In the genomic region with DNA sequence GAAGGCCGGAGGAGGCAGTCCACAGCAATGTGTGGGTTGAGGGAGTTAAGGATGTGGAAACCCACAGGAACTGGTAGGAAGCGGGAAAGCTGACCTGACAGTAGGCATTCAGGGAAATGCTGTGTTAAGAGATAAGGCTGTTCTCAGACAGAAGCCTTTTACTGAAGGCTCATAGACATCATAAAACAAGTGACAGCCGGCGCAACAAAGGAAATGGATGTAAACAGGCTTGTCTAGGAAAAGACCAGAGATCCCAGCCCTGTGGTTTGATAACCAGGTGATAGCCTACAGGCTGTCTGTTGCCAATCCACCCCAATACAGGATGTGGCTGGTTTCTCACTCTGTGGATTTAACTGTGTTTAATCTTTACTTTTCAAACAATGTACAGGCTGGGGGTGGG, we compare ENCODE assay signal across 21 mouse cellular contexts.
A peak's percentile ranks its signal among the peaks of the same experiment; 100 is the strongest.
DNase-seq lines count a peak whose midpoint lies in the region; ATAC-seq and TF ChIP-seq lines count a peak whose summit lies in the region.
"Had no signal": no experiment of that assay in that cellular context is flagged by ENCODE, and none has a peak within 500 bp of the region (broad histone marks: within the 10 kb centered on the region; RNA-seq: fewer than 3 reads in every experiment).

No protein-coding gene starts in this region.

- no peaks in the 10 kb centered on the region for H3K27me3 ChIP-seq in midbrain, embryonic 14.5 days (ENCODE audit: control insufficient read depth, insufficient read depth, low read length)
- H3K27me3 ChIP-seq in midbrain, postnatal 0 days (ENCODE audit: insufficient read depth, low read length) = no peaks in the 10 kb centered on the region
- no peaks in the 10 kb centered on the region for H3K27me3 ChIP-seq in intestine, embryonic 15.5 days (replicated peaks)
- no peaks in the 10 kb centered on the region for H3K27me3 ChIP-seq in liver, embryonic 11.5 days (replicated peaks; ENCODE audit: control insufficient read depth, insufficient read depth, low read length)
- H3K27me3 ChIP-seq in stomach, embryonic 15.5 days (replicated peaks) = no peaks in the 10 kb centered on the region
- H3K27me3 ChIP-seq: forebrain, embryonic 15.5 days; midbrain, embryonic 13.5 days had no signal

- no peak overlapping the region for H3K9ac ChIP-seq in midbrain, embryonic 14.5 days (replicated peaks; ENCODE audit: low read length)
- H3K9ac ChIP-seq in midbrain, postnatal 0 days (replicated peaks; ENCODE audit: low read length, poor library complexity, severe bottlenecking) = no peak overlapping the region
- H3K9ac ChIP-seq in intestine, embryonic 15.5 days = no peak overlapping the region
- no peak overlapping the region for H3K9ac ChIP-seq in liver, embryonic 11.5 days (ENCODE audit: low read depth, low read length)
- no peak overlapping the region for H3K9ac ChIP-seq in stomach, embryonic 15.5 days
- H3K9ac ChIP-seq: forebrain, embryonic 15.5 days; midbrain, embryonic 13.5 days had no signal

- no peak overlapping the region for H3K27ac ChIP-seq in midbrain, embryonic 14.5 days (replicated peaks; ENCODE audit: low read depth, low read length)
- H3K27ac ChIP-seq in midbrain, postnatal 0 days (ENCODE audit: low read depth, low read length) = no peak overlapping the region
- no peak overlapping the region for H3K27ac ChIP-seq in intestine, embryonic 15.5 days
- H3K27ac ChIP-seq in liver, embryonic 11.5 days (ENCODE audit: low read depth, low read length) = no peak overlapping the region
- no peak overlapping the region for H3K27ac ChIP-seq in stomach, embryonic 15.5 days
- H3K27ac ChIP-seq: embryonic facial prominence, embryonic 10.5 days; forebrain, embryonic 15.5 days; hindbrain, embryonic 10.5 days; midbrain, embryonic 13.5 days had no signal

- no peaks in the 10 kb centered on the region for H3K36me3 ChIP-seq in midbrain, embryonic 14.5 days (ENCODE audit: control insufficient read depth, insufficient read depth, low read length)
- no peaks in the 10 kb centered on the region for H3K36me3 ChIP-seq in midbrain, postnatal 0 days (ENCODE audit: insufficient read depth, low read length)
- no peaks in the 10 kb centered on the region for H3K36me3 ChIP-seq in intestine, embryonic 15.5 days
- no peaks in the 10 kb centered on the region for H3K36me3 ChIP-seq in liver, embryonic 11.5 days (ENCODE audit: control insufficient read depth, insufficient read depth, low read length)
- H3K36me3 ChIP-seq in stomach, embryonic 15.5 days = no peaks in the 10 kb centered on the region
- H3K36me3 ChIP-seq: embryonic facial prominence, embryonic 10.5 days; forebrain, embryonic 15.5 days; G1E; hindbrain, embryonic 10.5 days; midbrain, embryonic 13.5 days had no signal

- peak; percentile 4 for DNase-seq in midbrain, embryonic 14.5 days
- DNase-seq in midbrain, postnatal 0 days (ENCODE audit: low spot score) = no peak
- peak; percentile 32 for DNase-seq in liver, embryonic 11.5 days (ENCODE audit: low spot score)
- no peak for DNase-seq in frontal cortex, postnatal 25 days (ENCODE audit: low spot score in 2 of 2)
- DNase-seq: cerebellum, postnatal 36 days; heart, adult 11 months; kidney, postnatal 25 days; layer of hippocampus, adult 9-11 months; retina, postnatal 1 day; right cerebral cortex, postnatal 4 days had no signal

- no peaks in the 10 kb centered on the region for H3K4me1 ChIP-seq in midbrain, embryonic 14.5 days (ENCODE audit: control insufficient read depth, insufficient read depth, low read length)
- no peaks in the 10 kb centered on the region for H3K4me1 ChIP-seq in midbrain, postnatal 0 days (ENCODE audit: insufficient read depth, low read length)
- no peaks in the 10 kb centered on the region for H3K4me1 ChIP-seq in intestine, embryonic 15.5 days (replicated peaks)
- no peaks in the 10 kb centered on the region for H3K4me1 ChIP-seq in liver, embryonic 11.5 days (replicated peaks; ENCODE audit: control insufficient read depth, insufficient read depth, low read length)
- H3K4me1 ChIP-seq in stomach, embryonic 15.5 days = no peaks in the 10 kb centered on the region
- H3K4me1 ChIP-seq: embryonic facial prominence, embryonic 10.5 days had no signal

- H3K4me2 ChIP-seq in midbrain, embryonic 14.5 days (ENCODE audit: low read length) = no peak overlapping the region
- H3K4me2 ChIP-seq in midbrain, postnatal 0 days (ENCODE audit: low read depth, low read length, poor library complexity, severe bottlenecking) = no peak overlapping the region
- H3K4me2 ChIP-seq in intestine, embryonic 15.5 days (replicated peaks) = no peak overlapping the region
- no peak overlapping the region for H3K4me2 ChIP-seq in liver, embryonic 11.5 days
- no peak overlapping the region for H3K4me2 ChIP-seq in stomach, embryonic 15.5 days
- H3K4me2 ChIP-seq: forebrain, embryonic 15.5 days; midbrain, embryonic 13.5 days had no signal

- no peaks in the 10 kb centered on the region for H3K9me3 ChIP-seq in midbrain, embryonic 14.5 days (ENCODE audit: control insufficient read depth, low read length)
- no peaks in the 10 kb centered on the region for H3K9me3 ChIP-seq in midbrain, postnatal 0 days (ENCODE audit: low read length)
- H3K9me3 ChIP-seq in intestine, embryonic 15.5 days = no peaks in the 10 kb centered on the region
- H3K9me3 ChIP-seq in liver, embryonic 11.5 days (ENCODE audit: control insufficient read depth, low read length) = no peaks in the 10 kb centered on the region
- H3K9me3 ChIP-seq in stomach, embryonic 15.5 days = no peaks in the 10 kb centered on the region
- H3K9me3 ChIP-seq: embryonic facial prominence, embryonic 10.5 days; forebrain, embryonic 15.5 days; hindbrain, embryonic 10.5 days; midbrain, embryonic 13.5 days had no signal

- no peak for TF ChIP-seq CTCF in midbrain, postnatal 0 days (IDR thresholded peaks at IDR 0.05)

- no peak for ATAC-seq in midbrain, embryonic 14.5 days (ENCODE audit: low FRiP score, low TSS enrichment)
- no peak for ATAC-seq in midbrain, postnatal 0 days (ENCODE audit: low FRiP score)
- peak; percentile 34; the same call in 1 of the 2 replicates for ATAC-seq in intestine, embryonic 15.5 days
- peak; percentile 45; the same call in 1 of the 2 replicates for ATAC-seq in liver, embryonic 11.5 days (replicated peaks; ENCODE audit: low FRiP score)
- peak; percentile 39; the same call in 1 of the 2 replicates for ATAC-seq in stomach, embryonic 15.5 days (ENCODE audit: insufficient read depth, low FRiP score, low read depth)
- ATAC-seq in activated CD4-positive, CD25-positive, alpha-beta regulatory T cell, adult 4 months = no peak
- no peak for ATAC-seq in erythroid progenitor cell, adult 5-6 weeks (replicated peaks; ENCODE audit: low FRiP score, poor library complexity, severe bottlenecking)
- ATAC-seq: CD4-positive, CD25-positive, alpha-beta regulatory T cell, adult 4 months; forebrain, embryonic 15.5 days; inflammation-experienced regulatory T-cells, adult 6 months; midbrain, embryonic 13.5 days had no signal

- no peak overlapping the region for H3K4me3 ChIP-seq in midbrain, embryonic 14.5 days (replicated peaks; ENCODE audit: low read depth, low read length)
- no peak overlapping the region for H3K4me3 ChIP-seq in midbrain, postnatal 0 days (ENCODE audit: low read depth, low read length)
- no peak overlapping the region for H3K4me3 ChIP-seq in intestine, embryonic 15.5 days (replicated peaks)
- H3K4me3 ChIP-seq in liver, embryonic 11.5 days (ENCODE audit: low read depth, low read length) = no peak overlapping the region
- no peak overlapping the region for H3K4me3 ChIP-seq in stomach, embryonic 15.5 days (replicated peaks)
- H3K4me3 ChIP-seq: embryonic facial prominence, embryonic 10.5 days; forebrain, embryonic 15.5 days; hindbrain, embryonic 10.5 days; midbrain, embryonic 13.5 days had no signal

- WGBS in midbrain, embryonic 14.5 days = 86% methylated on average over 4 of the region's 4 CpGs
- 75% methylated on average over 4 of the region's 4 CpGs for WGBS in midbrain, postnatal 0 days
- 54% methylated on average over 4 of the region's 4 CpGs for WGBS in intestine, embryonic 15.5 days
- 29% methylated on average over 4 of the region's 4 CpGs for WGBS in liver, embryonic 11.5 days
- 56% methylated on average over 4 of the region's 4 CpGs for WGBS in stomach, embryonic 15.5 days

Comparison
In these comparisons a context has a peak if more than half of its experiments do, and no peak if none do; other contexts are left out.
1. DNase-seq: peak in midbrain, embryonic 14.5 days (single experiment) and liver, embryonic 11.5 days (single experiment); none in midbrain, postnatal 0 days (single experiment) and frontal cortex, postnatal 25 days (0 of 2).
2. ATAC-seq: peak in intestine, embryonic 15.5 days (single experiment), liver, embryonic 11.5 days (single experiment) and stomach, embryonic 15.5 days (single experiment); none in midbrain, embryonic 14.5 days (single experiment), midbrain, postnatal 0 days (single experiment), activated CD4-positive, CD25-positive, alpha-beta regulatory T cell, adult 4 months (single experiment) and erythroid progenitor cell, adult 5-6 weeks (single experiment).